Mouse (Mus musculus) testis, postnatal 14 days (tissue): ENCODE results near the gene Sf1.

Experiments used
- DNase-seq: peaks from one replicate; pipeline ENCODE4 v3.0.0; 2021; ENCODE audit warnings: low spot score

Gene Sf1

GRCm38 (mm10) chr19:6420481-6421210 lies 57.2 kb downstream of the Sf1 start:
- no peak for DNase-seq

- no peak for DNase-seq
These were observed 57.7 kb downstream of the Sf1 start for GRCm38 (mm10) chr19:6421211-6421590.

GRCm38 (mm10) chr19:6422014-6422413 lies 58.5 kb downstream of the Sf1 start:
- no peak for DNase-seq

GRCm38 (mm10) chr19:6423241-6423640 lies 59.8 kb downstream of the Sf1 start:
- DNase-seq, result no peak

- DNase-seq, result no peak
These were observed 60.8 kb downstream of the Sf1 start for GRCm38 (mm10) chr19:6424137-6424881.

- DNase-seq, result no peak
These were observed 62.1 kb downstream of the Sf1 start for GRCm38 (mm10) chr19:6425595-6425994.

- no peak for DNase-seq
These were observed 63.4 kb downstream of the Sf1 start for GRCm38 (mm10) chr19:6426703-6427500.
